Mouse (Mus musculus) bone marrow, adult 2 months (tissue): ENCODE results near the gene Emilin2. TPM values are rescaled to one million over a fixed set of nuclear protein-coding genes. Genes with fewer than 3 reads are reported as not detected.
"Not testable (repeated sequence)": the region's sequence is repeated elsewhere in the genome, so short reads cannot be mapped to it uniquely, and the experiment has no call there.

ENCODE experiments used
- H3K27ac ChIP-seq: fragments of 200-500 bp; 2 replicates; pipeline ENCODE4 v1.5.1; 2012; ENCODE audit warnings: low read depth, mild to moderate bottlenecking, control low read depth, inconsistent platforms, low read length; ENCODE audit not compliant: control insufficient read depth, poor library complexity, insufficient read depth
- H3K4me1 ChIP-seq: fragments of 200-500 bp; 2 replicates; pipeline ENCODE4 v1.6.1; 2011; ENCODE audit warnings: low read length; ENCODE audit not compliant: control insufficient read depth, insufficient read depth
- H3K4me3 ChIP-seq: fragments of 200-500 bp; replicated peaks from 2 replicates; pipeline ENCODE3; 2011; ENCODE audit warnings: mild to moderate bottlenecking, low read depth, low read length, control low read depth; ENCODE audit not compliant: control insufficient read depth
- CTCF ChIP-seq: fragments of 200-500 bp; IDR thresholded peaks from 2 replicates; pipeline ENCODE4 v1.5.1; 2011; ENCODE audit warnings: low read length, control low read depth; ENCODE audit not compliant: control insufficient read depth, insufficient read depth
- POLR2A ChIP-seq: fragments of 200-500 bp; IDR thresholded peaks from 2 replicates; pipeline ENCODE4 v1.6.1; 2011; ENCODE audit warnings: low read depth, mild to moderate bottlenecking, control low read depth, low read length, borderline replicate concordance; ENCODE audit not compliant: control insufficient read depth
- WGBS: fragments of 180-500 bp; shearing (Covaris S2); methylation state at CpG from one replicate; pipeline ENCODE4 v1.1.7; 2018; 5-methylcytosine and 5-hydroxymethylcytosine counted together
- polyA plus RNA-seq: library from polyadenylated mRNA; stranded (reverse); fragments of >200 nt; gene quantifications from 2 replicates; pipeline ENCODE4 v1.2.4, GENCODE M21; 2011; ENCODE audit warnings: low replicate concordance; ENCODE audit not compliant: missing spikeins, insufficient read depth, insufficient read length

Gene Emilin2
- polyA plus RNA-seq, 1 experiment = 38.7 TPM

DNA sequence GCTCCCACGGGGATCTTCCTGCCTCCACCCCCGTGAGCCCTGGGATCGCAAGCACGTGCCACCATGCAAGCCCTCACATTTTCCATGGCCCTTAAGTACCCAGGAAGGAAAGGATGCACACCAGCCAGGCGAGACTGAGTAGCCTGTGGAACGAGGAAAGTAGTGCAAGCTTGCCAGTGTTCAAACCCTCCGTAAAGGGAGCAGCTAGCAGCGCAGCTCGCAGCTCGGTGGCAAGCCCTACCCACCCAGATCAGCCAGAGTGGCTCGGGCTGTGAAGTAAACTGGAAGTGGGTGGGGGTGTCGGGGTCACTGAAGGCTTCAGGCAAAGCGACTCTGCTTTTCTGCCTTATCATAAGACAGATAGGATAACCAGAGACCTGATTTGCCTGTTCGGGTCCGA is 20.5 kb upstream of the Emilin2 start:
- no peaks in the 10 kb centered on the region for H3K4me1 ChIP-seq
- TF ChIP-seq POLR2A = no peak
- no peak for TF ChIP-seq CTCF
- H3K27ac ChIP-seq = no peak overlapping the region
- no peak overlapping the region for H3K4me3 ChIP-seq
- WGBS = 75% methylated on average over 15 of the region's 15 CpGs

DNA sequence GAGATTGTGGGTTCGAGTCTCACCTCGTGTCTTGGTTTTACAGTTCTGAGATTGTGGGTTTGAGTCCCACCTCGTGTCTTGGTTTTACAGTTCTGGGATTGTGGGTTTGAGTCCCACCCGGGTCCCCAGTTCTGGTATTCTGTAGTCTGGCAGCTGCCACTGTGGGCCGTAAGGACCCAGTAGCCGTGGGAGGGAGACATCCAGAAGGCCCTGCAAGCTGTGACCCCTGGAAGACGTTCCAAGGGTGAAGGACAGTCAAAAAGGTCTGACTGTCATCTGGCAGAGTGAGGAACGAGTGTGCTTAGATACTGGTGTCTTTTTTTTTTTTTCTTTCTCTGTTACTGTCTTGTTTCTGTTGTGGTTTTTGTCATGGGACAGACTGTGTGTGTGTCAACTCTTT is 9.0 kb upstream of the Emilin2 start:
- not testable (repeated sequence) for H3K27ac ChIP-seq, H3K4me1 ChIP-seq, H3K4me3 ChIP-seq
- 82% methylated on average over 8 of the region's 8 CpGs for WGBS

DNA sequence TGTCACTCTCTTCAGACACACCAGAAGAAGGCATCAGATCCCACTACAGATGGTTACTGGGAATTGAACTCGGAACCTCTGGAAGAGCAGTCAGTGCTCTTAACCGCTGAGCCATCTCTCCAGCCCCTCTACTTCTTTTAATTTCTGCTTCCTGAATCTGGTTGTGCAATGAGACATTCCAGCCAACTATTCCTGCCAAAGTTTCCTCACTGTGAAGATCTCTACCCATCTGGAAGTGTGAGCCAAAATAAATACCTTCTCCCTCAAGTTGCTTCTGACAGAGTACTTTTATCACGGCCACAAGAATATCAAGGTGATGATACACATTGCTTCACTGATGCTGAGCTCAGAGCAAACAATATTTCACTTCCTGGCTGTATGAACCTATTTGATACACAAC is 7.6 kb upstream of the Emilin2 start:
- H3K27ac ChIP-seq = no peak overlapping the region
- no peak overlapping the region for H3K4me3 ChIP-seq
- no peaks in the 10 kb centered on the region for H3K4me1 ChIP-seq
- 88% methylated on average over 3 of the region's 3 CpGs for WGBS
- TF ChIP-seq CTCF = no peak
- TF ChIP-seq POLR2A = no peak

DNA sequence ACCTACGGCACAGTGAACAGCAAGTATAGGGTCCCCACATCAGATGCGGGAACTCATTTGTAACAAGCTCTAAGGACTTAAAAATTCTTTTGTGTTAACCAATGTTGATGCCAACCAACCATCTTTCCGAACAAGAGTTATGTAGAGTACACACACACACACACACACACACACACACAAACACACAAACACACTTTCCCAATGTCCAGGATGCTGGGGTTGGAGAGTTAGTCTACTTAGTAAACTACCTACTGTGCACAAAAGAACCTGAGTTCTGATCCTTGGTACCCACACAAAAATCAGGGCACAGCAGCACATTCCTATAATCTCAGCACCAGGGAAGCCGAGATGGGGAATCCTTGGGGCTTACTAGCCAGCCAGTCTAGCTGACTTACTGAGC is 5.8 kb upstream of the Emilin2 start:
- H3K27ac ChIP-seq = no peak overlapping the region
- no peak for TF ChIP-seq CTCF
- TF ChIP-seq POLR2A = no peak
- H3K4me3 ChIP-seq = no peak overlapping the region
- H3K4me1 ChIP-seq = peaks cover 2% of the 10 kb centered on the region; the same call in 1 of the 2 replicates
- 93% methylated on average over 4 of the region's 4 CpGs for WGBS

DNA sequence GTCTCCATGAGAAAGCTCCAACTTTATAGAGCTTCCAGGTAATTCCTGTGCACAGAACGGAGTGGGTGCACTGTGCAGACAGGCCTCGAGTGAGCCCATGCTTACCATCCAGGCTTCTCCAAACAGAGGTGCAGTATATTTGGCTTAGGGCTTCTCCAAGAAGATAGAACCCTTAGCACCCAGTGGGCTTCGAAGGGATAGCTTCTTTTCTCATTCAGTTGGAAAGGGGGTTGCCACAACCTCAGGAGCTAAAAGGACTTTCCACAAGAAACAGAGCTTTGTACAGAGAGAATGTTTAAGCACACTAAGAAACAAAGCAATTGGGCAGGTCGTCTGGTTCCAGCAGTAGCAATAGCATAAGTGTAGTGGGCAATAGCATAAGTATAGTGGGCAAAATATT is 2.5 kb upstream of the Emilin2 start:
- peaks cover 2% of the 10 kb centered on the region; the same call in 1 of the 2 replicates for H3K4me1 ChIP-seq
- no peak overlapping the region for H3K27ac ChIP-seq
- no peak overlapping the region for H3K4me3 ChIP-seq
- WGBS = 76% methylated on average over 4 of the region's 4 CpGs
- no peak for TF ChIP-seq CTCF
- no peak for TF ChIP-seq POLR2A

DNA sequence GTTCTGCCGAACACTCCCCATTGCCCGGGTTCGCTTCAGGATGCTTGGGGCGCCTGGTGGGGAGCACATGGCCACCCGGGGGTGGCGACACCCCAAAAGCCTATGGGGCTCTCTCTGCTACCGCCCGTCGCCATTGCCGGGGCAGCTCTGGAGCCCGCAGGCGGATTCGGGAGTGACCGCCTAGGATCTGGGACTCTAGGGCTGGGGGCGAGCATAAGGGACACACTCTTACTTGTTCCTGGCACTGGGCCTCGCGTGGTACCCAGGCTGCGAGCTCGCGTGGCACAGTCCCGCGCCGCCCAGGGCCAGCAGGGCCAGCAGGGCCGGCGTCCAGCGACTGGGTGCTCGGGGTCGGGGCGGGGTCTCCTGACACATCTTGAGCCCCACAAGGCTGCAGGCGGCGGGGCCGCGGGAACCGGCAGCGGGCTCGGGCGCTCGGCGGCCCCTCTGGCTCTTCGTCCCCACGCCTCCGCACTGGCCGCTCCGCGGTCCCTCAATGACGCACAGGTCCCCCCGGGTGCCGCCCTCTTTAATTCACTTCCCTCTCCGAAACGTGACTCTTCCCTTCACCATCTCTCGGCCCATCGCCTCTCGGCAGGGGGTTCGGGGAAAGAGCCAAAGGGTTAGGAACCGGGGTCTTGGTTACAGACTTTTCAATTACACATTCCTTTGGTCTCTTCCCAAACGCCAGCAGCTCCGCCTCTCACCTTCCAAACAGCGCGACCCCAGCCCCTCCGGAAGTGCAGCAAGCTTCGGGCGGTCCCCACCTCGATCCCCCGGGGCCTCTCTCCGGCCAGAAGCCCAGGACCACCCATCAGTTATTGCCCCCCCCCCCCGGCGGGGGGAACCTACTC is 1.1 kb downstream of the Emilin2 start:
- H3K27ac ChIP-seq = peak overlapping the region; percentile 78
- TF ChIP-seq POLR2A = no peak; the same call in 1 of the 2 replicates
- no peak for TF ChIP-seq CTCF
- 1% methylated on average over 67 of the region's 67 CpGs for WGBS
- peaks cover 3% of the 10 kb centered on the region; the same call in 1 of the 2 replicates for H3K4me1 ChIP-seq
- H3K4me3 ChIP-seq = peak overlapping the region; percentile 78

DNA sequence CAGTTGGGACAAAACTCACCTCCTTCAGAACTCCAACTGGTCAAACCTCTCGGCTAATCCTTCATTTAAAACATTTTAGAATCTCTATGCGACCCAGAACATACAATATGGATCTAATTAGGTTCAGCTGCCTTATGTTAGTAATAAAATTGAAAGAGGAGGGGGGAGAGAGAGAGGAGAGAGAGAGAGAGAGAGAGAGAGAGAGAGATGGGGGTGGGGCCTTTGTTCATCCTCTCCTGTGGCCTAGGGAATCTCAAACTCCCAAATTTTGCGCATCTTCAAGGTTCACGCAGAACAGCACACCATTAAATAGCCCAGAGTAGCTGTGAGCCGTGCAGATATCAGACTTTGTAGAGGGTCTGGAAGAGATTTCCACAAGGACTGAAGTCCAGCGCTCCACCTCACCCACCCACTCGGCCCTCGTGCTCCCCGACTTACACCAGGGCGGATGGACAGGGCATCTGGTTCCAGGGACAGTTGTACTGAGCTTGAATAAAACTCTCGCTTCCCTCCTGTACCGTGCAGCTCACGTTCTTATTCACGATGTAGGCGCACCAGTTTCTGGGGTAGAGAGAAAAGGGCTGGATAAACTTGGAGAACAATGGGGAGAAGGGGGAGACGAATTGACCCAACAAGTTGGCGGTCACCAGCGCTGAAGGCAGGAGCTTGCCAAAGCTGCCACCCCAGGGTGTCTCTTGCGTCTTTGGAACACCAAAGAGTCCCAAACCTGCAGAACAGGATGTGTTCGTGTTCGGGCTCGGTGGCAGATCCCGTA is 1.9 kb downstream of the Emilin2 start:
- Histone ChIP-seq H3K27ac (peak overlapping the region; percentile 78), H3K4me1 (peaks cover 3% of the 10 kb centered on the region; the same call in 1 of the 2 replicates), H3K4me3 (peak overlapping the region; percentile 78)
- TF ChIP-seq CTCF (no peak), POLR2A (no peak)
- 23% methylated on average over 23 of the region's 23 CpGs for WGBS

DNA sequence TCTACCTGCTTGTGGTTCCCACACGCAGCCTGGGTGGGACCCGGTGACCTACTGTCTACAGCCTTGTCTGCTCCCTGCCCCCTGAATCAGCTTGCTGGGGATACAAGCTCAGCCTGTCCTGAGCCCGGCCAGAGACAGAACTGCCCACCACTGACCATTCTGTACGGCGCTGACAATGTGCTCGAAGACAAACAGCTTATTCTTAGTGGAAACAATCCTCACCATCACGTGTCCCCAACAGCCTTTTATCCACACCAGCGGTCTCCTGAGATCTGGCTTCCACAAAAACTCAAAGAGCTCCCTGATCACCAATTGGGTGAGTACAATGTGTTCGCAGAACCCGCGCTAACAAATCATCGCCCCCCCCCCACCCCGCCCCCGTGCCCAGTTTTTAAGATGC is 2.6 kb downstream of the Emilin2 start:
- H3K4me3 ChIP-seq = no peak overlapping the region

More for the DNA sequence above, 2.6 kb downstream of the Emilin2 start:
- no peak overlapping the region for H3K27ac ChIP-seq
- 61% methylated on average over 14 of the region's 14 CpGs for WGBS
- TF ChIP-seq POLR2A (no peak), CTCF (no peak)
- H3K4me1 ChIP-seq = peaks cover 3% of the 10 kb centered on the region; the same call in 1 of the 2 replicates
